Mouse (Mus musculus) ES-Bruce4 (cell line): Measurements from ENCODE around the gene Sh3d19.

Experiments used
- CTCF ChIP-seq: IDR thresholded peaks from one replicate; pipeline ENCODE4 v1.8.1; 2011; ENCODE audit warnings: low read depth, low read length
- EP300 ChIP-seq: IDR thresholded peaks from 2 replicates; pipeline ENCODE4 v1.6.1; 2011; ENCODE audit warnings: low read depth, low read length; ENCODE audit not compliant: insufficient read depth
- POLR2A ChIP-seq: IDR thresholded peaks from one replicate; pipeline ENCODE4 v1.8.1; 2011; ENCODE audit warnings: low read length; ENCODE audit not compliant: insufficient read depth

DNA sequence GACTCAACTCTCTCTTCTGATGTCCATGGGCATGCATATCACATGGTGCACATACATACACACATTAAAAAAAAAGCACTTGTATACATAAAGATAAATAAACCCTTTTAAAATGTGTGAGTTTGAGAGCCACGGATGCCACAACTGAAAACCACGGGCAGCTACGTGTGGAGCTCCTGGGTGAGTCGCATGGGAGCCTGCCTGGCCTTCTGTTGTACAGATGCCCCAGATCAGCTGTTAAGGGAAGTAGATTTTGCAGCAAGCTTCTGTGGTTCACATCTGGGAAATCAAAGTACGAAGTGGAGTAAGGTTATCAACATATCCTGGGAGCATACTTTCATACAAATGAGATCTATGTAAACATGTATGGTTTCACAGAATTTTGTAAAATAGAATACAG lies 37.3 kb upstream of the Sh3d19 start:
- TF ChIP-seq POLR2A (no peak), CTCF (no peak), EP300 (no peak)
